Mouse (Mus musculus) MEL (cell line): ENCODE measurements around the gene Syne2. TPM values are rescaled to one million over a fixed set of nuclear protein-coding genes. Genes with fewer than 3 reads are reported as not detected.

Source experiments
- DNase-seq: peaks from one replicate; pipeline ENCODE4 v3.0.0; 2011; ENCODE audit warnings: low read depth, low spot score
- H3K27ac ChIP-seq: 2 replicates; pipeline ENCODE4 v1.5.1; 2012; ENCODE audit warnings: low read depth, mild to moderate bottlenecking, control low read depth, low read length, moderate library complexity; ENCODE audit not compliant: control insufficient read depth
- H3K27me3 ChIP-seq, 2 experiments: fragments of 150-350 bp in 1 of 2; sonication (generic) in 1 of 2; 2 replicates each; pipeline ENCODE4 v1.6.1; 2012; ENCODE audit warnings: low read length in 2 of 2, mild to moderate bottlenecking in 2 of 2, improper control_type of control experiment in 1 of 2, moderate library complexity in 1 of 2; ENCODE audit not compliant: insufficient read depth in 2 of 2, control insufficient read depth in 1 of 2
- H3K36me3 ChIP-seq, 2 experiments: 2 replicates each; pipeline ENCODE4 v1.6.1; 2012 to 2014; ENCODE audit warnings: low read length in 2 of 2, improper control_type of control experiment in 1 of 2, inconsistent platforms in 1 of 2, mild to moderate bottlenecking in 1 of 2; ENCODE audit not compliant: insufficient read depth in 2 of 2, control insufficient read depth in 1 of 2
- H3K4me1 ChIP-seq, 2 experiments: fragments of 150-350 bp in 1 of 2; sonication (generic) in 1 of 2; 2 replicates each; pipeline ENCODE4 v1.6.1; 2012; ENCODE audit warnings: low read length in 2 of 2, improper control_type of control experiment in 1 of 2, mild to moderate bottlenecking in 1 of 2; ENCODE audit not compliant: insufficient read depth in 2 of 2, control insufficient read depth in 1 of 2
- H3K4me3 ChIP-seq, 2 experiments: fragments of 150-350 bp in 1 of 2; sonication (generic) in 1 of 2; 2 replicates each; pipeline ENCODE4 v1.5.1; 2012; ENCODE audit warnings: low read depth in 2 of 2, low read length in 2 of 2, mild to moderate bottlenecking in 2 of 2, moderate library complexity in 2 of 2, control low read depth in 1 of 2, improper control_type of control experiment in 1 of 2; ENCODE audit not compliant: control insufficient read depth in 1 of 2, insufficient read depth in 1 of 2
- H3K79me2 ChIP-seq: 2 replicates; pipeline ENCODE4 v1.6.1; 2012; ENCODE audit warnings: mild to moderate bottlenecking, low read length, moderate library complexity; ENCODE audit not compliant: control insufficient read depth, poor library complexity, insufficient read depth
- H3K9ac ChIP-seq: 2 replicates; pipeline ENCODE4 v1.6.1; 2012; ENCODE audit warnings: low read depth, mild to moderate bottlenecking, control low read depth, low read length, moderate library complexity; ENCODE audit not compliant: control insufficient read depth, poor library complexity, severe bottlenecking
- H3K9me3 ChIP-seq: fragments of 150-350 bp; sonication (generic); replicated peaks from 2 replicates; pipeline ENCODE4 v1.6.1; 2012; ENCODE audit warnings: mild to moderate bottlenecking, low read length, improper control_type of control experiment, moderate library complexity; ENCODE audit not compliant: insufficient read depth
- CHD1 ChIP-seq: IDR thresholded peaks from 2 replicates; pipeline ENCODE4 v1.6.1; 2012; ENCODE audit warnings: low read depth, mild to moderate bottlenecking, inconsistent platforms, low read length, improper control_type of control experiment
- E2F4 ChIP-seq: IDR thresholded peaks from 2 replicates; pipeline ENCODE4 v1.6.1; 2011; ENCODE audit warnings: low read depth, low read length, improper control_type of control experiment, borderline replicate concordance
- EP300 ChIP-seq, 2 experiments: IDR thresholded peaks; 2 replicates each; pipeline ENCODE4 v1.6.1; 2011; ENCODE audit warnings: improper control_type of control experiment in 2 of 2, low read length in 2 of 2, low read depth in 1 of 2, mild to moderate bottlenecking in 1 of 2
- ETS1 ChIP-seq: IDR thresholded peaks from 2 replicates; pipeline ENCODE4 v1.6.1; 2012; ENCODE audit warnings: low read depth, mild to moderate bottlenecking, inconsistent platforms, low read length, improper control_type of control experiment, moderate library complexity
- GATA1 ChIP-seq: IDR thresholded peaks from 2 replicates; pipeline ENCODE4 v1.6.1; 2011; ENCODE audit warnings: low read depth, low read length, improper control_type of control experiment
- HCFC1 ChIP-seq: IDR thresholded peaks from 2 replicates; pipeline ENCODE4 v1.6.1; 2012; ENCODE audit warnings: low read depth, mild to moderate bottlenecking, inconsistent platforms, low read length, improper control_type of control experiment, moderate library complexity
- JUND ChIP-seq: IDR thresholded peaks from 2 replicates; pipeline ENCODE4 v1.6.1; 2011; ENCODE audit warnings: low read depth, mild to moderate bottlenecking, improper control_type of control experiment, low read length
- KAT2A ChIP-seq: conservative IDR thresholded peaks from 2 replicates; pipeline ENCODE4 v1.6.1; 2012; ENCODE audit warnings: low read depth, low read length, improper control_type of control experiment, inconsistent platforms
- MAFK ChIP-seq: IDR thresholded peaks from 2 replicates; pipeline ENCODE4 v1.6.1; 2011; ENCODE audit warnings: low read depth, mild to moderate bottlenecking, low read length, improper control_type of control experiment, borderline replicate concordance
- MEF2A ChIP-seq: IDR thresholded peaks from 2 replicates; pipeline ENCODE4 v1.6.1; 2014; ENCODE audit warnings: low read depth, mild to moderate bottlenecking, inconsistent platforms, low read length, improper control_type of control experiment; ENCODE audit not compliant: poor library complexity, insufficient replicate concordance, severe bottlenecking; ENCODE audit errors: extremely low read depth
- MYB ChIP-seq: IDR thresholded peaks from 2 replicates; pipeline ENCODE4 v1.6.1; 2011; ENCODE audit warnings: mild to moderate bottlenecking, low read depth, low read length, improper control_type of control experiment
- MYC ChIP-seq: IDR thresholded peaks from 2 replicates; pipeline ENCODE4 v1.6.1; 2011; ENCODE audit warnings: low read depth, mild to moderate bottlenecking, low read length, improper control_type of control experiment, moderate library complexity
- POLR2AphosphoS2 ChIP-seq: IDR thresholded peaks from 2 replicates; pipeline ENCODE4 v1.6.1; 2011; ENCODE audit warnings: low read length, improper control_type of control experiment
- POLR2AphosphoS5 ChIP-seq: IDR thresholded peaks from 2 replicates; pipeline ENCODE4 v1.6.1; 2012; ENCODE audit warnings: low read depth, borderline replicate concordance, mild to moderate bottlenecking, inconsistent platforms, low read length, moderate library complexity, mixed read lengths
- RCOR1 ChIP-seq: IDR thresholded peaks from 2 replicates; pipeline ENCODE4 v1.6.1; 2012; ENCODE audit warnings: low read depth, mild to moderate bottlenecking, inconsistent platforms, low read length, improper control_type of control experiment
- SMC3 ChIP-seq: IDR thresholded peaks from 2 replicates; pipeline ENCODE4 v1.6.1; 2011; ENCODE audit warnings: low read depth, low read length, improper control_type of control experiment
- TCF12 ChIP-seq: IDR thresholded peaks from 2 replicates; pipeline ENCODE4 v1.6.1; 2014; ENCODE audit warnings: low read depth, mild to moderate bottlenecking, inconsistent platforms, low read length, improper control_type of control experiment, moderate library complexity
- UBTF ChIP-seq: IDR thresholded peaks from 2 replicates; pipeline ENCODE4 v1.6.1; 2012; ENCODE audit warnings: low read depth, mild to moderate bottlenecking, inconsistent platforms, low read length, improper control_type of control experiment, moderate library complexity, borderline replicate concordance; ENCODE audit not compliant: insufficient read depth
- USF2 ChIP-seq, 2 experiments: IDR thresholded peaks; 2 replicates each; pipeline ENCODE4 v1.6.1; 2011 to 2012; ENCODE audit warnings: improper control_type of control experiment in 2 of 2, low read length in 2 of 2, borderline replicate concordance in 1 of 2, inconsistent platforms in 1 of 2, low read depth in 1 of 2, mild to moderate bottlenecking in 1 of 2; ENCODE audit not compliant: insufficient read depth in 1 of 2
- ZC3H11A ChIP-seq: IDR thresholded peaks from 2 replicates; pipeline ENCODE4 v1.6.1; 2012; ENCODE audit warnings: low read depth, mild to moderate bottlenecking, inconsistent platforms, low read length, improper control_type of control experiment
- ZKSCAN1 ChIP-seq: IDR thresholded peaks from 2 replicates; pipeline ENCODE4 v1.6.1; 2012; ENCODE audit warnings: low read depth, mild to moderate bottlenecking, inconsistent platforms, low read length, improper control_type of control experiment, moderate library complexity
- ZNF384 ChIP-seq: IDR thresholded peaks from 2 replicates; pipeline ENCODE4 v1.6.1; 2012; ENCODE audit warnings: low read depth, mild to moderate bottlenecking, inconsistent platforms, low read length, improper control_type of control experiment
- polyA plus RNA-seq, 2 experiments: library from polyadenylated mRNA; stranded (reverse) in 1 of 2; unstranded in 1 of 2; fragments of >175 nt in 1 of 2; fragments of >200 nt in 1 of 2; gene quantifications; 2 replicates each; pipeline versions ENCODE4 v1.2.1 to v1.2.4; 2012; ENCODE audit warnings: low replicate concordance in 2 of 2, low read depth in 1 of 2; ENCODE audit not compliant: insufficient read length in 2 of 2, insufficient read depth in 1 of 2, missing spikeins in 1 of 2
- total RNA-seq: library from RNA; depleted of rRNA; stranded (reverse); fragments of 300-350 nt; gene quantifications from 2 replicates; pipeline ENCODE4 v1.2.3, GENCODE M21; 2012

The Syne2 gene
- total and polyA plus RNA-seq, 3 experiments = 0.06 to 0.15 TPM; not detected in 1

GRCm38 (mm10) chr12:76004697-76005249 is 186.8 kb downstream of the Syne2 start:
- Histone ChIP-seq H3K27ac (no peak overlapping the region), H3K9ac (no peak overlapping the region), H3K4me1 (no peaks in the 10 kb centered on the region), H3K27me3 (peaks cover 8% of the 10 kb centered on the region in 2 experiments)
- TF ChIP-seq KAT2A = no peak
- no peak for TF ChIP-seq USF2 (IDR thresholded peaks at IDR 0.05; ENCODE audit: borderline replicate concordance in 1 of 2, insufficient read depth in 1 of 2, low read depth in 1 of 2, low read length in 2 of 2)
- no peak for TF ChIP-seq GATA1
- no peak for TF ChIP-seq MYC
- no peak for TF ChIP-seq ETS1
- no peak for TF ChIP-seq EP300 (IDR thresholded peaks at IDR 0.05; ENCODE audit: low read depth in 1 of 2, low read length in 2 of 2)
- no peak for TF ChIP-seq UBTF
- no peak for TF ChIP-seq TCF12
- TF ChIP-seq SMC3 = no peak
- no peak for TF ChIP-seq POLR2AphosphoS2
- no peak for TF ChIP-seq POLR2AphosphoS5
- TF ChIP-seq ZKSCAN1 = no peak
- no peak for TF ChIP-seq CHD1
- no peak for TF ChIP-seq ZC3H11A
- TF ChIP-seq MAFK = no peak
- no peak for TF ChIP-seq HCFC1
- no peak for TF ChIP-seq JUND
- TF ChIP-seq, all 39 proteins: peak for 0
- Histone ChIP-seq H3K4me3 (peak overlapping the region; percentile 38 to 48; a peak in 3 of 4 replicates), H3K79me2 (no peaks in the 10 kb centered on the region), H3K9me3 (no peaks in the 10 kb centered on the region), H3K36me3 (no peaks in the 10 kb centered on the region)
- DNase-seq = peak; percentile 70

GRCm38 (mm10) chr12:76008991-76009390 is 191.1 kb downstream of the Syne2 start:
- Histone ChIP-seq H3K4me3 (no peak overlapping the region), H3K36me3 (no peaks in the 10 kb centered on the region), H3K9ac (no peak overlapping the region), H3K4me1 (no peaks in the 10 kb centered on the region), H3K27ac (no peak overlapping the region), H3K79me2 (no peaks in the 10 kb centered on the region), H3K9me3 (no peaks in the 10 kb centered on the region), H3K27me3 (peaks cover 6% of the 10 kb centered on the region in 2 experiments)
- no peak for DNase-seq
- TF ChIP-seq ZC3H11A (no peak), ZNF384 (no peak), MYB (no peak), E2F4 (no peak), CHD1 (no peak), ZKSCAN1 (no peak), EP300 (IDR thresholded peaks at IDR 0.05; ENCODE audit: low read depth in 1 of 2, low read length in 2 of 2) (no peak), RCOR1 (no peak), MEF2A (no peak), USF2 (IDR thresholded peaks at IDR 0.05; ENCODE audit: borderline replicate concordance in 1 of 2, insufficient read depth in 1 of 2, low read depth in 1 of 2, low read length in 2 of 2) (no peak), HCFC1 (no peak)
